Mouse (Mus musculus): ENCODE measurements around the gene Nsdhl. TPM values are rescaled to one million over a fixed set of nuclear protein-coding genes. Genes with fewer than 3 reads are reported as not detected.

The Nsdhl gene
- polyA plus RNA-seq, 1 experiment from 2014 or later = 16.4 TPM

DNA sequence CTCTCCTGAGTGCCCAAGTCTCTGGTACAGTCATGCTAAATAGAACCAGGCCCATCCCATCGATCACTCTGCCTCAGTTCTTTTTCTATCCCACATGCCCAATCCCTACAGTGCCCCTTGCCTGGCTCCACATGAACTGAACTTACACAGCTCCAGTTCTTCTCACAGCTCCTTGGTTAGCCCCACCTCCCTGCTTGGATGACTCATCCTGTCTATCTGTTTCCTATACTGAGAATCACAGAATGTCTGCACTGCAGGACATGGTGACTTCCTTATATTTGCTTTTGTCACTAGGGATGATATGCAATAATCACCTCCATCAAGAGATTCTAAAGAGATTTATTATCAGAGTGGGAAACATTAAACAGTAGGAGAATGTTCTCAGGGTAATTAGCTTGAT is 6.7 kb upstream of the Nsdhl start:
- H3K9me3 ChIP-seq (ENCODE audit: low read length) = no peaks in the 10 kb centered on the region
- H3K27me3 ChIP-seq (replicated peaks; ENCODE audit: insufficient read depth, low read length) = no peaks in the 10 kb centered on the region
- H3K9ac ChIP-seq (replicated peaks; ENCODE audit: low read depth) = no peak overlapping the region
- H3K4me3 ChIP-seq (ENCODE audit: low read depth, low read length) = no peak overlapping the region
- TF ChIP-seq CTCF (IDR thresholded peaks at IDR 0.05) = no peak
- TF ChIP-seq EP300 (IDR thresholded peaks at IDR 0.05) = no peak
- no peaks in the 10 kb centered on the region for H3K4me1 ChIP-seq (ENCODE audit: insufficient read depth, low read depth, low read length)
- DNase-seq (ENCODE audit: low spot score) (no peak), ATAC-seq (no peak)
- no peak overlapping the region for H3K27ac ChIP-seq (ENCODE audit: low read length)
- WGBS = 91% methylated on average over 1 of the region's 1 CpGs
- no peaks in the 10 kb centered on the region for H3K36me3 ChIP-seq (ENCODE audit: insufficient read depth, low read length)
- no peak overlapping the region for H3K4me2 ChIP-seq (replicated peaks; ENCODE audit: low read depth, low read length)

DNA sequence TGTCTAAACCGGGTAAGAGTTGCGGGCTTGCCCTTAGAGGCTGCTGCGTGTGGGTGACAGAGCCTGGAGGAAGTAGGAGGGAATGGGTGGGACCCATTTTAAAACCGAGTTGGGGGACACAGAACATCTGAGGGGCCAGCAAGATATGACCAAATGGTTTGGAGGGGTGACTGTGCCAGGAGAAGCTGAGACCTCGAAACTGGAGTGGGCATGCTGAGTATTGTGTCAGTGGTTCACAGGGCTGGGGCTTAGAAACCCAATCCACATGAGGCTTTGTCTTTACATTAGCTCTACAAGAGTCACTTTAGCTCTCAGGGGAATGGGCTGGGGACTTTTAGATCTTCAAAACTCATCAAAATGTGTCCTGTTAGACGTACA is 314 bp downstream of the Nsdhl start:
- H3K4me3 ChIP-seq (ENCODE audit: low read depth, low read length) = peak overlapping the region; percentile 49
- no peaks in the 10 kb centered on the region for H3K9me3 ChIP-seq (ENCODE audit: low read length)
- no peak for TF ChIP-seq CTCF (IDR thresholded peaks at IDR 0.05)
- no peak for TF ChIP-seq EP300 (IDR thresholded peaks at IDR 0.05)
- H3K27me3 ChIP-seq (replicated peaks; ENCODE audit: insufficient read depth, low read length) = no peaks in the 10 kb centered on the region
- ATAC-seq (no peak; the same call in 1 of the 2 replicates), DNase-seq (ENCODE audit: low spot score) (no peak)
- WGBS = 7% methylated on average over 6 of the region's 6 CpGs
- no peaks in the 10 kb centered on the region for H3K4me1 ChIP-seq (ENCODE audit: insufficient read depth, low read depth, low read length)
- H3K36me3 ChIP-seq (ENCODE audit: insufficient read depth, low read length) = no peaks in the 10 kb centered on the region
- peak overlapping the region; percentile 57 for H3K4me2 ChIP-seq (replicated peaks; ENCODE audit: low read depth, low read length)
- H3K9ac ChIP-seq (replicated peaks; ENCODE audit: low read depth) = peak overlapping the region; percentile 26; the same call in 1 of the 2 replicates
- no peak overlapping the region for H3K27ac ChIP-seq (ENCODE audit: low read length)

DNA sequence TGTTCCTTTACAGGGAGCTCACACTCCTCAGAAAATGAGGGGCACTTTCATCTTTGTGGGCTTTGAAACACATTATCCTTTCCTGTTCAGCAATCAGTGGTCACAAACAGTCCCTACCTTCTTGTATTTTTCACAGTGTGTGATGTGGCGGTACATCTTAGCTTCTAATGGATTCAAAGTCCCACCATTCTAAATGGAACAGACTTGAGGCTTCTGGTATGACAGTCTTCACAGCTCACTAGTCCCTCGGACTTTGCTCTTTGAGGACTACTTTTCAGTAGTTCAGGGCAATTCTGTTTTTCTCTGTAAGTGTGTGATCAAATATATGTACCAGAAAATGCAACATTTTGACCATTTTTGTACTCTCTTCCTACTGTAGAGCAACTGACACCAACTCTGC is 3.0 kb downstream of the Nsdhl start:
- no peak overlapping the region for H3K4me3 ChIP-seq (ENCODE audit: low read depth, low read length)
- H3K9me3 ChIP-seq (ENCODE audit: low read length) = no peaks in the 10 kb centered on the region

GRCm38 (mm10) chrX:72953464-72953863 is 35.1 kb downstream of the Nsdhl start:
- no peak for DNase-seq (ENCODE audit: low spot score)
- no peaks in the 10 kb centered on the region for H3K9me3 ChIP-seq (ENCODE audit: low read length)
- H3K4me2 ChIP-seq (replicated peaks; ENCODE audit: low read depth, low read length) = no peak overlapping the region
- H3K27ac ChIP-seq (ENCODE audit: low read length) = no peak overlapping the region
- no peak for ATAC-seq
- whole genome bisulfite sequencing = 87% methylated on average over 4 of the region's 4 CpGs
- H3K4me1 ChIP-seq (ENCODE audit: insufficient read depth, low read depth, low read length) = no peaks in the 10 kb centered on the region
- no peak for TF ChIP-seq EP300 (IDR thresholded peaks at IDR 0.05)
- no peak for TF ChIP-seq CTCF (IDR thresholded peaks at IDR 0.05)
- no peaks in the 10 kb centered on the region for H3K36me3 ChIP-seq (ENCODE audit: insufficient read depth, low read length)
- no peaks in the 10 kb centered on the region for H3K27me3 ChIP-seq (replicated peaks; ENCODE audit: insufficient read depth, low read length)
- no peak overlapping the region for H3K4me3 ChIP-seq (ENCODE audit: low read depth, low read length)
- H3K9ac ChIP-seq (replicated peaks; ENCODE audit: low read depth) = no peak overlapping the region

More for the DNA sequence above, 3.0 kb downstream of the Nsdhl start:
- no peak overlapping the region for H3K4me2 ChIP-seq (replicated peaks; ENCODE audit: low read depth, low read length)
- DNase-seq (ENCODE audit: low spot score) (no peak), ATAC-seq (no peak)
- H3K27me3 ChIP-seq (replicated peaks; ENCODE audit: insufficient read depth, low read length) = no peaks in the 10 kb centered on the region
- TF ChIP-seq EP300 (IDR thresholded peaks at IDR 0.05) = no peak
- TF ChIP-seq CTCF (IDR thresholded peaks at IDR 0.05) = no peak
- H3K9ac ChIP-seq (replicated peaks; ENCODE audit: low read depth) = no peak overlapping the region
- no peaks in the 10 kb centered on the region for H3K4me1 ChIP-seq (ENCODE audit: insufficient read depth, low read depth, low read length)
- H3K27ac ChIP-seq (ENCODE audit: low read length) = no peak overlapping the region
- no peaks in the 10 kb centered on the region for H3K36me3 ChIP-seq (ENCODE audit: insufficient read depth, low read length)
- WGBS = 76% methylated on average over 2 of the region's 2 CpGs

DNA sequence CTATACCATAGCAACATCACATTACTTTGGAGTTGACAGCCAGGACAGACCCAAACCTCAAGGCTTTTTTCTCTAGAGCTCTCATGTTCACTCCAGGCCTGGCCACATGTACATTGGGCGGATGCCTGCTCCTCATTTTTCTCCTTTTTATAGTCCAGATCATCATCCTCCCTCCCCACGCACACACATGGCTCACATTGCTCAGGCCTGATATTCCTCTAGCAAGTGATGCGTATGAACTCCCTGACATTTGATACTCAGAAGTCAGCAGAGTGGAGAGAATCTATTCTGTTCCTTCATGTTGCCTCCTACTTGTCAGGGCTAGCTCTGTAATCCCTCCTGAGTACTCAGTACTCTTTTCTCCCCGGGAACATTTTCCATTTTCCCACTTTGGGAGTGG is 38.1 kb downstream of the Nsdhl start:
- no peaks in the 10 kb centered on the region for H3K27me3 ChIP-seq (replicated peaks; ENCODE audit: insufficient read depth, low read length)
- H3K4me1 ChIP-seq (ENCODE audit: insufficient read depth, low read depth, low read length) = no peaks in the 10 kb centered on the region
- DNase-seq (ENCODE audit: low spot score) = no peak
- H3K4me3 ChIP-seq (ENCODE audit: low read depth, low read length) = no peak overlapping the region
- 85% methylated on average over 4 of the region's 4 CpGs for WGBS
- TF ChIP-seq EP300 (IDR thresholded peaks at IDR 0.05) (no peak), CTCF (IDR thresholded peaks at IDR 0.05) (no peak)
- no peak for ATAC-seq
- H3K27ac ChIP-seq (ENCODE audit: low read length) = no peak overlapping the region
- no peaks in the 10 kb centered on the region for H3K9me3 ChIP-seq (ENCODE audit: low read length)
- no peak overlapping the region for H3K9ac ChIP-seq (replicated peaks; ENCODE audit: low read depth)
- H3K4me2 ChIP-seq (replicated peaks; ENCODE audit: low read depth, low read length) = no peak overlapping the region
- no peaks in the 10 kb centered on the region for H3K36me3 ChIP-seq (ENCODE audit: insufficient read depth, low read length)

GRCm38 (mm10) chrX:72960431-72960830 is 42.1 kb downstream of the Nsdhl start:
- H3K27ac ChIP-seq (ENCODE audit: low read length) = no peak overlapping the region
- WGBS = 64% methylated on average over 4 of the region's 4 CpGs
- no peak for ATAC-seq

DNA sequence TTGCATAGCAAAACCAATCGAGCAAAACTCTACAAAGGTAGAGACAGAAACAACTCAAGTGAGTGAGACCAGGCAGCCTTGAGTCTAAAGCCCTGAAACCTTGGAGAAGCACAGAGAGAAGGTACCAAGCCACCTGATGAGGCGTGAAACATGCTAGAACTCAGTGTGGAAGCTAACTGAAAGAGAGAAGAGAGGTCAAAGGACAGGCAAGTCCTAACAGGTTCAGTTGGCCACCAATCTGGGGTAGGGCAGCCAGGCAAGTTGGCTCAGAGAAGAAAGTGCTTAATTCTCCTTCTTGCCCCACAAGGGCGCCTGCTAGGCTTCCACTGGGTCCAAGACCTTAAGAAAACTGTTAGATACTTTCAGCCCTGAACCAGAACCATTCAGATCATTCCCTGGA is 43.2 kb downstream of the Nsdhl start:
- no peak for ATAC-seq
- no peak for DNase-seq (ENCODE audit: low spot score)

More at GRCm38 (mm10) chrX:72960431-72960830, 42.1 kb downstream of the Nsdhl start:
- no peaks in the 10 kb centered on the region for H3K36me3 ChIP-seq (ENCODE audit: insufficient read depth, low read length)
- peak; percentile 4 for DNase-seq (ENCODE audit: low spot score)
- no peaks in the 10 kb centered on the region for H3K27me3 ChIP-seq (replicated peaks; ENCODE audit: insufficient read depth, low read length)
- no peaks in the 10 kb centered on the region for H3K4me1 ChIP-seq (ENCODE audit: insufficient read depth, low read depth, low read length)
- no peak overlapping the region for H3K9ac ChIP-seq (replicated peaks; ENCODE audit: low read depth)
- H3K4me2 ChIP-seq (replicated peaks; ENCODE audit: low read depth, low read length) = no peak overlapping the region
- TF ChIP-seq CTCF (IDR thresholded peaks at IDR 0.05) (peak; percentile 42), EP300 (IDR thresholded peaks at IDR 0.05) (no peak)
- H3K9me3 ChIP-seq (ENCODE audit: low read length) = no peaks in the 10 kb centered on the region
- H3K4me3 ChIP-seq (ENCODE audit: low read depth, low read length) = no peak overlapping the region

More for the DNA sequence above, 43.2 kb downstream of the Nsdhl start:
- Histone ChIP-seq H3K9me3 (ENCODE audit: low read length) (no peaks in the 10 kb centered on the region), H3K4me2 (replicated peaks; ENCODE audit: low read depth, low read length) (no peak overlapping the region), H3K27me3 (replicated peaks; ENCODE audit: insufficient read depth, low read length) (no peaks in the 10 kb centered on the region), H3K27ac (ENCODE audit: low read length) (no peak overlapping the region), H3K36me3 (ENCODE audit: insufficient read depth, low read length) (no peaks in the 10 kb centered on the region), H3K4me1 (ENCODE audit: insufficient read depth, low read depth, low read length) (no peaks in the 10 kb centered on the region), H3K4me3 (ENCODE audit: low read depth, low read length) (no peak overlapping the region), H3K9ac (replicated peaks; ENCODE audit: low read depth) (no peak overlapping the region)
- TF ChIP-seq CTCF (IDR thresholded peaks at IDR 0.05) = no peak
- no peak for TF ChIP-seq EP300 (IDR thresholded peaks at IDR 0.05)
- 69% methylated on average over 3 of the region's 3 CpGs for WGBS
